ENCODE assay signal across 28 mouse cellular contexts in genomic region chr1:152528214-152528613, GRCm38 (mm10).
DNase-seq lines count a peak whose midpoint lies in the region; ATAC-seq and TF ChIP-seq lines count a peak whose summit lies in the region.
"Had no signal": no experiment of that assay in that cellular context is flagged by ENCODE, and none has a peak within 500 bp of the region (broad histone marks: within the 10 kb centered on the region; RNA-seq: fewer than 3 reads in every experiment).

No protein-coding gene starts in this region.

- intact Hi-C loops in heart, adult 2 months (cut with DNase I) = no loop called here
- intact Hi-C loops in heart, postnatal 36 days (cut with DNase I) = no loop called here
- intact Hi-C loops in heart, postnatal 10 days (cut with DNase I) = loop anchor here (5.0 kb wide), 1 partner anchor 44 kb away; no protein-coding TSS in a partner anchor

- 0 out of 2 replicates have a peak overlapping the region, but pooled peaks have one; percentile 14 for H3K4me2 ChIP-seq in heart, embryonic 14.5 days (ENCODE audit: low read length)
- no peak overlapping the region for H3K4me2 ChIP-seq in midbrain, embryonic 13.5 days (replicated peaks)
- H3K4me2 ChIP-seq: embryonic facial prominence, embryonic 13.5 days; forebrain, embryonic 15.5 days; hindbrain, embryonic 15.5 days; liver, embryonic 12.5 days; midbrain, embryonic 12.5 days; neural tube, embryonic 13.5 days had no signal

- TF ChIP-seq CTCF in heart, adult 2 months (IDR thresholded peaks at IDR 0.05) = no peak

- no peaks in the 10 kb centered on the region for H3K9me3 ChIP-seq in heart, embryonic 14.5 days (ENCODE audit: control insufficient read depth, low read length)
- no peaks in the 10 kb centered on the region for H3K9me3 ChIP-seq in midbrain, embryonic 13.5 days
- H3K9me3 ChIP-seq: embryonic facial prominence, embryonic 13.5 days; forebrain, embryonic 10.5 days; forebrain, embryonic 15.5 days; hindbrain, embryonic 10.5 days; hindbrain, embryonic 15.5 days; liver, embryonic 12.5 days; megakaryocyte, embryonic 14.5 days; midbrain, embryonic 12.5 days; neural tube, embryonic 13.5 days had no signal

- H3K36me3 ChIP-seq in heart, adult 2 months (ENCODE audit: control insufficient read depth, insufficient read depth, low read length) = peaks cover 48% of the 10 kb centered on the region
- H3K36me3 ChIP-seq in heart, embryonic 14.5 days (ENCODE audit: control insufficient read depth, insufficient read depth, low read length) = peaks cover 78% of the 10 kb centered on the region
- H3K36me3 ChIP-seq in midbrain, embryonic 13.5 days = peaks cover 7% of the 10 kb centered on the region; the same call in 1 of the 2 replicates
- H3K36me3 ChIP-seq: forebrain, embryonic 15.5 days; G1E had no signal

- ATAC-seq in heart, embryonic 14.5 days (ENCODE audit: insufficient number of reproducible peaks, insufficient read depth, low FRiP score, low read depth) = no peak
- ATAC-seq in midbrain, embryonic 13.5 days = no peak
- ATAC-seq: forebrain, embryonic 15.5 days; inflammation-experienced regulatory T-cells, adult 6 months; liver, embryonic 12.5 days had no signal

- H3K27ac ChIP-seq in heart, adult 2 months = peak overlapping the region; percentile 71
- peak overlapping the region; percentile 70 to 94 for H3K27ac ChIP-seq in heart, embryonic 14.5 days (replicated peaks in 1 of 2; ENCODE audit: control insufficient read depth in 1 of 2, insufficient read depth in 1 of 2, low read depth in 2 of 2, low read length in 2 of 2)
- no peak overlapping the region for H3K27ac ChIP-seq in midbrain, embryonic 13.5 days
- H3K27ac ChIP-seq: embryonic facial prominence, embryonic 13.5 days; forebrain, embryonic 10.5 days; forebrain, embryonic 15.5 days; hindbrain, embryonic 10.5 days; hindbrain, embryonic 15.5 days; kidney, postnatal 0 days; liver, embryonic 12.5 days; midbrain, embryonic 12.5 days; neural tube, embryonic 13.5 days had no signal

- WGBS in heart, adult 2 months = 19% methylated on average over 6 of the region's 6 CpGs
- 26% methylated on average over 6 of the region's 6 CpGs for WGBS in heart, embryonic 14.5 days
- 86% methylated on average over 6 of the region's 6 CpGs for WGBS in midbrain, embryonic 13.5 days

- peak in 1 of 2 experiments; percentile 47 for DNase-seq in heart, adult 2 months
- no peak for DNase-seq in heart, adult 11 months
- no peak for DNase-seq in heart, postnatal 36 days
- peak; percentile 51 to 61 for DNase-seq in heart, postnatal 10 days
- DNase-seq in right cerebral cortex, adult 2 months (ENCODE audit: low spot score in 2 of 2) = no peak
- DNase-seq: adrenal gland, postnatal 10 days; cerebellum, adult 18-20 months; cerebellum, postnatal 10 days; kidney, adult 18-20 months; layer of hippocampus, postnatal 36 days; left cerebral cortex, postnatal 4 days; liver, postnatal 0 days; thymus, adult 18-20 months; thymus, postnatal 25 days had no signal

- 0 out of 2 replicates have a peak, but pooled peaks have one; percentile 18 for TF ChIP-seq POLR2A in heart, adult 2 months (IDR thresholded peaks at IDR 0.05; ENCODE audit: insufficient read depth, low read depth, low read length)

- no peaks in the 10 kb centered on the region for H3K27me3 ChIP-seq in heart, adult 2 months (ENCODE audit: control insufficient read depth, insufficient read depth, low read length)
- H3K27me3 ChIP-seq in heart, embryonic 14.5 days (ENCODE audit: control insufficient read depth, insufficient read depth, low read length) = no peaks in the 10 kb centered on the region
- no peaks in the 10 kb centered on the region for H3K27me3 ChIP-seq in midbrain, embryonic 13.5 days
- H3K27me3 ChIP-seq: embryonic facial prominence, embryonic 13.5 days; forebrain, embryonic 15.5 days; hindbrain, embryonic 15.5 days; liver, embryonic 12.5 days; midbrain, embryonic 12.5 days; neural tube, embryonic 13.5 days had no signal

- no peaks in the 10 kb centered on the region for H3K79me2 ChIP-seq in heart, adult 2 months (replicated peaks; ENCODE audit: control insufficient read depth, insufficient read depth, low read length)

- H3K4me3 ChIP-seq in heart, adult 2 months = no peak overlapping the region
- H3K4me3 ChIP-seq in heart, embryonic 14.5 days (ENCODE audit: control insufficient read depth in 1 of 2, insufficient read depth in 1 of 2, low read depth in 1 of 2, low read length in 2 of 2) = no peak overlapping the region
- H3K4me3 ChIP-seq in midbrain, embryonic 13.5 days (replicated peaks) = no peak overlapping the region
- H3K4me3 ChIP-seq: embryonic facial prominence, embryonic 13.5 days; forebrain, embryonic 10.5 days; forebrain, embryonic 15.5 days; hindbrain, embryonic 10.5 days; hindbrain, embryonic 15.5 days; liver, embryonic 12.5 days; megakaryocyte, embryonic 14.5 days; midbrain, embryonic 12.5 days; neural tube, embryonic 13.5 days had no signal

- 0 out of 2 replicates have a peak, but pooled peaks have one; percentile 6 for TF ChIP-seq EP300 in heart, adult 2 months (IDR thresholded peaks at IDR 0.05; ENCODE audit: insufficient read depth, low read depth, low read length)

- no peak overlapping the region for H3K9ac ChIP-seq in heart, adult 2 months (ENCODE audit: low read depth, low read length)
- H3K9ac ChIP-seq in heart, embryonic 14.5 days (ENCODE audit: low read length) = peak overlapping the region; percentile 54; the same call in 1 of the 2 replicates
- no peak overlapping the region for H3K9ac ChIP-seq in midbrain, embryonic 13.5 days (replicated peaks)
- H3K9ac ChIP-seq: embryonic facial prominence, embryonic 13.5 days; forebrain, embryonic 15.5 days; hindbrain, embryonic 15.5 days; liver, embryonic 12.5 days; liver, postnatal 0 days; midbrain, embryonic 12.5 days; neural tube, embryonic 13.5 days had no signal

- peaks cover 30% of the 10 kb centered on the region for H3K4me1 ChIP-seq in heart, adult 2 months (ENCODE audit: control insufficient read depth, insufficient read depth, low read length)
- peaks cover 39 to 78% of the 10 kb centered on the region in 2 experiments for H3K4me1 ChIP-seq in heart, embryonic 14.5 days (ENCODE audit: control insufficient read depth in 2 of 2, insufficient read depth in 2 of 2, low read length in 2 of 2)
- H3K4me1 ChIP-seq in midbrain, embryonic 13.5 days (replicated peaks) = peaks cover 13% of the 10 kb centered on the region; the same call in 1 of the 2 replicates

Comparison
In these comparisons a context has a peak if more than half of its experiments do, and no peak if none do; other contexts are left out.
1. DNase-seq: peak in heart, postnatal 10 days (2 of 2); none in heart, adult 11 months (single experiment), heart, postnatal 36 days (0 of 2) and right cerebral cortex, adult 2 months (0 of 2).